Mouse (Mus musculus) large intestine, adult 2 months (tissue): ENCODE data around the gene Slbp. TPM values are rescaled to one million over a fixed set of nuclear protein-coding genes. Genes with fewer than 3 reads are reported as not detected.

Source experiments
- DNase-seq: peaks from one replicate; pipeline ENCODE4 v3.0.0-alpha.2; 2012; ENCODE audit warnings: low read depth, low spot score
- WGBS: fragments of 180-500 bp; shearing (Covaris S2); methylation state at CpG from one replicate; pipeline ENCODE4 v1.1.7; 2018; 5-methylcytosine and 5-hydroxymethylcytosine counted together
- polyA plus RNA-seq: library from polyadenylated mRNA; depleted of rRNA; stranded (reverse); fragments of >200 nt; gene quantifications from 2 replicates; pipeline ENCODE4 v1.2.3, GENCODE M21; 2012

Gene Slbp
- polyA plus RNA-seq, 1 experiment = 21.6 TPM

DNA sequence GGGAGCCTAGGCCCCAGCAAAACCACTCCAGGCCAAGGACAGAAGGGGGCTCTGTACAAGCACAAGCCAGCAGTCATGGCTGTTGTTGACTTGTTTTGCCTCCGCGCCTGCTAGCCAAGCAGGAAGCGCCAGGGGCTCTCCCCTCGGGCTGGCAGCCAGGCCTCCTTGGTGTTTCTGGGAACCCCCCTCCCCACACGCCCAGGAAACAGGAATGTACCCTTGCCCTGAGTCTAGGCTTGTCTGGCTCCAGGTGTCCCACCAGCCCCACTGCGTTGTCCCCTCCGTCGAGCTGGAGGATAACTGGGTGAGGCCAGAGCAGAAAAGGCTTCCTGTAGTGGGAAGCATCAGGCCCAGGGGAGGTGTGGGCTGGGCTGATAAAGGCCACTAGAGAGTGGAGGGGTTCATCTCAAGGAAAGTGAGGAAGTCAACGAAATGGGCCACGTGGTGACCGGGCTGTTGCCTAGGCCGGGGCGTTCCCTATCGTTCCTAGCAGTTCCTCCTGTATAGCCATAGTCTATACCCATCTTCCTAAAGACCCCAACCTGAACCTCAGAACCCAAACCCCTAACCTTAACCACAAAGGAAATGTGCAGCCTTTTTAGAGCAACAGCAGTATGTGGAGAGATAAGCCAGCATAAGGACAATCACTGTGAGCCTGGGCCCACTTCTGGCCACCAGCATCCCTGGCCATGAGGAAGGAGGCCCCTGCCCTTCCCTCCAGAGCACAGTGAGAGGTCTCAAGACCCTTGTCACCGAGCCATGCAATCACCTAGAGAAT, 29.4 kb upstream of the Slbp start:
- 80% methylated on average over 15 of the region's 15 CpGs for WGBS
- no peak for DNase-seq

DNA sequence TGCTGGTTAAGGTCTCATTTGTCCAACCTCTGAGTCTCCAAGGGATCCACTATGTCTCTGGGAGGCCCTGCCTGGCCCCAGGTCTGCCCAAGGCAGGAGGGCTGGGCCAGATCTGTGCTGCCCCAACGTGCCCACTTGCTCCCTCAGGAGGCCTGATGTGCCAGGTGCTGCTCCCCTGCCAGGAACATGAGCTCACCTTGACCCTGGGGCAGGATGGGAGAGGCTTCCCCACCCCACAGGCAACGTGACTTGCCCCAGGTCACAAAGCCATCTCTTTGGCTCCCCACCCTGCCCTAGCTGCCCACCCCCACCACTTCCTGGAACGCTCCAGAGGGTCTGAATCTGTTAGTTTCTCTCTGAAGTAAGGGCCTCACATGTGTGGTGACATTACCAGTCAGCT, 28.7 kb upstream of the Slbp start:
- WGBS = 49% methylated on average over 3 of the region's 3 CpGs
- DNase-seq = no peak

- no peak for DNase-seq
- WGBS = 76% methylated on average over 5 of the region's 5 CpGs
Measured at GRCm38 (mm10) chr5:33678244-33678643, 25.9 kb upstream of the Slbp start.

DNA sequence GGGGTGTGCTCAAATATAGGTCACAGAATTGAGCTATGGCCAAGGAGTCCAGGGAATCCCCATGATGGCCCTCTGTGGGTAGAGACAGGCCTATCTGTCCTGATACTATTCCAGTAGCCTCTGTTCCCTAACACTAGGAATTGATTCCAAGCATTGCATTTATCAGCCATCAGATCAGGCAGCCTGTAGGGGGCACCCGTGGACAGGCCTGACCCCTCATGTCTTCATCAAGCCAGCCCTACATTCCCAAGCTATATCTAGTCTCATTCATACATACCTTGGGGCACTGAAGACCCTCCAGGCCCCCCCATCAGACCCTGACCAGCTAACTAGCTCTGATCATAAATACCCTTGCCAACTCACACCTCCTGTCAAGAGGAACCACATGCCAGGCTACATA, 23.6 kb upstream of the Slbp start:
- 0% methylated on average over 1 of the region's 1 CpGs for WGBS

GRCm38 (mm10) chr5:33674439-33674838, 22.1 kb upstream of the Slbp start:
- no peak for DNase-seq
- 81% methylated on average over 3 of the region's 3 CpGs for WGBS

More for the DNA sequence above, 23.6 kb upstream of the Slbp start:
- no peak for DNase-seq

GRCm38 (mm10) chr5:33671659-33672058, 19.3 kb upstream of the Slbp start:
- WGBS = 78% methylated on average over 5 of the region's 5 CpGs

GRCm38 (mm10) chr5:33668223-33668622, 15.8 kb upstream of the Slbp start:
- no peak for DNase-seq

More at GRCm38 (mm10) chr5:33671659-33672058, 19.3 kb upstream of the Slbp start:
- DNase-seq = no peak

DNA sequence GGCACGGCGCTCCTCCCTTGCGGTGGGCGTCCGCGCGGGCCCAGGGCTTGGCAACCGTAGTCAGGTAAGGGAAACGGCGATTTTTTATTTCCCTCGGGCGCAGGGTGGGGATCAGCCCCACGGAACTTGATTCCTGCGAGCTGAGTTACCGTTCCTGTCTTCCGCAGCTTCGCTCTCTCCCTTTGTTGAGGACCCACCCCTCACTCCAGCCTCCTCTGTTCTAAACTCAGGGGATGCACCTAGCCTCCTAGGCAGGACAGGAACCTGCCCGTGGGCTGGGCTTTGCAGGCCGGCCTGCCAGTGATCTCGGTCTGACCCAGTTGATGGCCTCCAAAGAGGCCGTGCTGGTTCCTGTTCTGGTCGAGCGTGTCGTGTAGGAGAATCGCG, 6.3 kb upstream of the Slbp start:
- DNase-seq = no peak
- 1% methylated on average over 26 of the region's 26 CpGs for WGBS

GRCm38 (mm10) chr5:33657787-33658663, 5.7 kb upstream of the Slbp start, which contains the start of the genes Tacc3 and Tmem129:
TSS of gene Tacc3 (plus strand) at chr5:33658128.
TSS of gene Tmem129 (minus strand) at chr5:33658416.
- peak; percentile 98 for DNase-seq
- WGBS = under 1% methylated on average over 60 of the region's 60 CpGs

DNA sequence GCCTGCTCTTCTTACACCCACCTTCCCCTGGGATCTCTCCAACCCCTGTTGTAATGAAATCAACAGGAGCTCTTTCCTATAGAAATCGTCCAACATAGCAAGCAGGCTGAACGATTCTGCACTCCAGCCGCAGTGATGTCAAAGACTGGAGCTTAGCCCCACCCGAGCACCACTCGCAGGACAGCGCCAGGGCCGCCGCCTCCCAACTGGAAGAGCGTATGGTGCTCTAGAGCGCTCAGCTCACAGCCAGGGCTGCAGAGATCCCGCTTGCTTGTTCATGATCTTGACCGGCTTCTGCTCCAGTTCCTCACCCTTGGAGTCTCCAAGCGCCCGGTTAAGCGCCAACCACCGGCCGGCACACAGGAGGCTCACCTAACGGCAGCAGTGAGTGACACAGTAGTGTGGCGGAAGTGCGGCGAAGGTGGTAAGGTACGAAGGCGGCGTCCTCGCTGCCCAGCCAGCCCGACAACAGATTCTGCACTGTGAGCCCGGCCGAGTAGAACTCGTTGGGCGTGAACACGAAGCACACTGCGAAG, 4.9 kb upstream of the Slbp start:
- WGBS = under 1% methylated on average over 32 of the region's 32 CpGs
- DNase-seq = no peak

GRCm38 (mm10) chr5:33656739-33657138, 4.4 kb upstream of the Slbp start:
- WGBS = 3% methylated on average over 1 of the region's 1 CpGs

DNA sequence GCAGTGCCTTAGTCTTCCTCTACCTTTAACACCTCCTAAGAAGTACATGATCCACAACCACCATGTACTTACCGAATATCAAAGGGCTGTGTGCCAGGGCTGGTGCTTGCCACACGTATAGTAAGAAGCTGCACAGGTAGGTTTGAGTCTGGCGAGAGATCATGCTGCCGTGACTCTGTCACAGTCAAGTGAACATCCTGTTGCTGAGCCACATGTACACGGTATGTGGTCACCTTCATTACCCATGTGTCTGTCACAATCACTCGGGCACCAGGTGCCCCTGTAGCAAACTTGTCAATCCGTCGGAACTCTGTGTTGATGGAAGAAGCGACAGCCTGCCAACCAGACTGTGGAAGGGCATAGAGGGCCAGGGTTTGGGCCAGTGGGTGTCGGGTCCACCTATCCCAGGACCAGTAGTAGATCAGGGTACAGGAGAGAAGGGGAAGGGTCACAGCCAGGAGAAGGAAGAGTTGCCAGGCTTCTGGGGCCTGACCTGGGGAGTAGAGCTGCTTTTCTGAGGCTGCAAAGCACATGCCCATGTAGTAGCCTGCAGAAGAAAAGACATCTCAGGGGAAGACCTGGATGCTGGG, 3.0 kb upstream of the Slbp start:
- 91% methylated on average over 10 of the region's 10 CpGs for WGBS
- DNase-seq = no peak

More at GRCm38 (mm10) chr5:33656739-33657138, 4.4 kb upstream of the Slbp start:
- no peak for DNase-seq

DNA sequence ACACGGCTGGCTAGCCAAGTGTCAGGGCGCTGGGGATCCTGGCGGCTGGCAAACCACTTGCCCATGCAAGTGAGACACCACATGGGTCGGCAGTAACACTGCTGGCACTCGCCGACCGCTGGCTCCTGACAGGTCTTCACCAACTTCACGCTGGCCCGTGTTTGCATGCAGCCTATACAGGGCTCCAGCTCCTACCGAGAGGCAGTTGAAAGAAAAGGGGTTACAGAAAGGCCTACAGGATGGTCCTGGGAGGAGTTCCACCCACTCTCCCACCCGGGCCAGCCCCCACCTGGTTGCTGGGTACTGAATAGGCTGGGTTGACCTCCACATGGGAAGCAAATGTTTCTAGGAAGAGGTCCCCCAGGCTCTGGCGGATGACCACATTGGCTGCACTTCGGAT, 2.0 kb upstream of the Slbp start:
- no peak for DNase-seq
- WGBS = 94% methylated on average over 13 of the region's 13 CpGs

- WGBS = 6% methylated on average over 9 of the region's 9 CpGs
- no peak for DNase-seq
Measured at GRCm38 (mm10) chr5:33652783-33653173, 404 bp upstream of the Slbp start.

GRCm38 (mm10) chr5:33651541-33651920, 843 bp downstream of the Slbp start:
- no peak for DNase-seq
- WGBS = under 1% methylated on average over 11 of the region's 11 CpGs

GRCm38 (mm10) chr5:33651017-33651416, 1.4 kb downstream of the Slbp start:
- WGBS = 7% methylated on average over 2 of the region's 2 CpGs
- no peak for DNase-seq

GRCm38 (mm10) chr5:33640652-33641051, 11.7 kb downstream of the Slbp start:
- no peak for DNase-seq
- WGBS = 19% methylated on average over 3 of the region's 3 CpGs

GRCm38 (mm10) chr5:33638826-33639225, 13.5 kb downstream of the Slbp start:
- DNase-seq = no peak
- WGBS = 51% methylated on average over 4 of the region's 4 CpGs

GRCm38 (mm10) chr5:33637606-33638350, 14.6 kb downstream of the Slbp start:
- DNase-seq = no peak
- WGBS = 89% methylated on average over 3 of the region's 3 CpGs
